Mouse (Mus musculus) lung, adult 2 months (tissue): ENCODE measurements around the gene Emc4.

ENCODE experiments used
- CTCF ChIP-seq: fragments of 200-500 bp; IDR thresholded peaks from 2 replicates; pipeline ENCODE4 v1.5.1; 2011; ENCODE audit warnings: mild to moderate bottlenecking, low read length, control low read depth; ENCODE audit not compliant: insufficient read depth
- POLR2A ChIP-seq: fragments of 200-500 bp; IDR thresholded peaks from 2 replicates; pipeline ENCODE4 v1.6.1; 2011; ENCODE audit warnings: low read depth, mild to moderate bottlenecking, control low read depth, low read length, borderline replicate concordance; ENCODE audit errors: extremely low read depth

DNA sequence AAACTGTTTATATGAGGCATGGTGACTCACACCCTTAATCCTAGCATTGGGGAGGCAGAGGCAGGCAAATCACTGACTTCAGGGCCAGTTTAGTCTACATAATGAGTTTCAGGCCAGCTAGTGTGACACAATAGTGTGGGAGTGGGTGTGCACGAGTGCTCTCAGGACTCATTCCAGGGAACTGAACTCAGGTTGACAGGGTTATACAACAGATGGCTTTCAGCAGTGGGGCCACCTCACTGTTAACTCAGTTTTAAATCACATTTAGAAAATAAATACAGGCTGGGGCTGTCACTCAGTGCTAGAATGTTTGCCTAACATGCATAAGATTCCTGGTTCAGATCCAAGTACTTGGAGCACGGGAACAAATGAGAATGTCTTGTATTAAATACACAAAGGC lies 8.2 kb downstream of the Emc4 start:
- TF ChIP-seq CTCF = no peak
- TF ChIP-seq POLR2A = no peak
